10 mouse cellular contexts compared by ENCODE assay signal in genomic region chr2:66799676-66800249, GRCm38 (mm10). TPM values are rescaled to one million over a fixed set of nuclear protein-coding genes. Genes with fewer than 3 reads are reported as not detected.
A peak's percentile ranks its signal among the peaks of the same experiment; 100 is the strongest.
DNase-seq lines count a peak whose midpoint lies in the region; ATAC-seq lines count a peak whose summit lies in the region.
"Had no signal": no experiment of that assay in that cellular context is flagged by ENCODE, and none has a peak within 500 bp of the region (broad histone marks: within the 10 kb centered on the region; RNA-seq: fewer than 3 reads in every experiment).

No protein-coding gene starts in this region.

- H3K4me3 ChIP-seq in hindbrain, embryonic 12.5 days, result no peak overlapping the region
- no peak overlapping the region for H3K4me3 ChIP-seq in hindbrain, embryonic 16.5 days (ENCODE audit: low read length)
- H3K4me3 ChIP-seq in hindbrain, embryonic 13.5 days, result no peak overlapping the region
- no peak overlapping the region for H3K4me3 ChIP-seq in kidney, embryonic 14.5 days (ENCODE audit: low read length)
- H3K4me3 ChIP-seq: heart, embryonic 13.5 days had no signal

- WGBS in hindbrain, embryonic 12.5 days, result 45% methylated on average over 4 of the region's 4 CpGs
- 41% methylated on average over 4 of the region's 4 CpGs for WGBS in hindbrain, embryonic 16.5 days
- 42% methylated on average over 4 of the region's 4 CpGs for WGBS in hindbrain, embryonic 13.5 days
- 50% methylated on average over 4 of the region's 4 CpGs for whole genome bisulfite sequencing in kidney, embryonic 14.5 days

- no peaks in the 10 kb centered on the region for H3K27me3 ChIP-seq in hindbrain, embryonic 12.5 days
- no peaks in the 10 kb centered on the region for H3K27me3 ChIP-seq in hindbrain, embryonic 16.5 days (replicated peaks; ENCODE audit: control insufficient read depth, insufficient read depth, low read length)
- no peaks in the 10 kb centered on the region for H3K27me3 ChIP-seq in hindbrain, embryonic 13.5 days
- 0 out of 2 replicates have a peak, but pooled peaks cover 3% of the 10 kb centered on the region for H3K27me3 ChIP-seq in kidney, embryonic 14.5 days (ENCODE audit: control insufficient read depth, insufficient read depth, low read length)
- H3K27me3 ChIP-seq: heart, embryonic 13.5 days had no signal

- ATAC-seq in hindbrain, embryonic 12.5 days (ENCODE audit: low FRiP score), result peak; percentile 29; the same call in 1 of the 2 replicates
- no peak for ATAC-seq in hindbrain, embryonic 16.5 days
- peak; percentile 54 for ATAC-seq in hindbrain, embryonic 13.5 days (ENCODE audit: low FRiP score)
- ATAC-seq in kidney, embryonic 14.5 days (ENCODE audit: low FRiP score, low TSS enrichment), result no peak

- H3K9me3 ChIP-seq in hindbrain, embryonic 12.5 days (replicated peaks), result no peaks in the 10 kb centered on the region
- H3K9me3 ChIP-seq in hindbrain, embryonic 16.5 days (ENCODE audit: control insufficient read depth, low read length), result no peaks in the 10 kb centered on the region
- H3K9me3 ChIP-seq in hindbrain, embryonic 13.5 days, result no peaks in the 10 kb centered on the region
- H3K9me3 ChIP-seq in kidney, embryonic 14.5 days (ENCODE audit: control insufficient read depth, low read length), result no peaks in the 10 kb centered on the region
- H3K9me3 ChIP-seq: heart, embryonic 13.5 days had no signal

- H3K36me3 ChIP-seq in hindbrain, embryonic 12.5 days, result no peaks in the 10 kb centered on the region
- H3K36me3 ChIP-seq in hindbrain, embryonic 16.5 days (ENCODE audit: control insufficient read depth, insufficient read depth, low read length), result no peaks in the 10 kb centered on the region
- H3K36me3 ChIP-seq in hindbrain, embryonic 13.5 days, result no peaks in the 10 kb centered on the region
- H3K36me3 ChIP-seq in kidney, embryonic 14.5 days (ENCODE audit: control insufficient read depth, insufficient read depth, low read length), result no peaks in the 10 kb centered on the region
- H3K36me3 ChIP-seq: heart, embryonic 13.5 days had no signal

- no peak overlapping the region for H3K4me2 ChIP-seq in hindbrain, embryonic 12.5 days (replicated peaks)
- H3K4me2 ChIP-seq in hindbrain, embryonic 16.5 days (ENCODE audit: low read length), result no peak overlapping the region
- no peak overlapping the region for H3K4me2 ChIP-seq in hindbrain, embryonic 13.5 days
- no peak overlapping the region for H3K4me2 ChIP-seq in kidney, embryonic 14.5 days (replicated peaks; ENCODE audit: low read depth, low read length)
- H3K4me2 ChIP-seq: heart, embryonic 13.5 days had no signal

- H3K27ac ChIP-seq in hindbrain, embryonic 12.5 days, result no peak overlapping the region
- H3K27ac ChIP-seq in hindbrain, embryonic 16.5 days (ENCODE audit: low read depth, low read length), result no peak overlapping the region
- H3K27ac ChIP-seq in hindbrain, embryonic 13.5 days, result no peak overlapping the region
- no peak overlapping the region for H3K27ac ChIP-seq in kidney, embryonic 14.5 days (ENCODE audit: low read depth, low read length)
- H3K27ac ChIP-seq: heart, embryonic 13.5 days had no signal

- H3K4me1 ChIP-seq in hindbrain, embryonic 12.5 days, result no peaks in the 10 kb centered on the region
- no peaks in the 10 kb centered on the region for H3K4me1 ChIP-seq in hindbrain, embryonic 16.5 days (ENCODE audit: control insufficient read depth, insufficient read depth, low read depth, low read length)
- no peaks in the 10 kb centered on the region for H3K4me1 ChIP-seq in hindbrain, embryonic 13.5 days (replicated peaks)
- no peaks in the 10 kb centered on the region for H3K4me1 ChIP-seq in kidney, embryonic 14.5 days (ENCODE audit: control insufficient read depth, insufficient read depth, low read length)

- H3K9ac ChIP-seq in hindbrain, embryonic 12.5 days, result no peak overlapping the region
- H3K9ac ChIP-seq in hindbrain, embryonic 16.5 days (ENCODE audit: low read depth, low read length), result no peak overlapping the region
- H3K9ac ChIP-seq in hindbrain, embryonic 13.5 days, result no peak overlapping the region
- H3K9ac ChIP-seq in kidney, embryonic 14.5 days (ENCODE audit: low read depth, low read length), result no peak overlapping the region
- H3K9ac ChIP-seq: heart, embryonic 13.5 days had no signal

- DNase-seq in 3T3-L1 (ENCODE audit: low read depth, low spot score) (peak; percentile 73), ZHBTc4 (ENCODE audit: low read depth, low spot score) (peak; percentile 20)
- DNase-seq in frontal cortex, postnatal 14 days (ENCODE audit: low spot score in 2 of 2), result no peak
- no peak for DNase-seq in thymus, adult 18-20 months

RNA-seq across cellular contexts. Expression of gene Scn7a, which starts 15.0 kb away (rescaled TPM):
- 0.87 and 1.3 TPM in 2 replicates for polyA plus RNA-seq in hindbrain, embryonic 12.5 days (2016; fragmentation: Nextera tagmentation; extraction: Ambion mirVana)
- polyA plus RNA-seq in hindbrain, embryonic 16.5 days (2015; fragmentation: Nextera tagmentation; extraction: Ambion mirVana), result 0.44 and 0.79 TPM in 2 replicates
- polyA plus RNA-seq in hindbrain, embryonic 13.5 days (2015; fragmentation: Nextera tagmentation; extraction: Ambion mirVana), result 0.92 and 1.2 TPM in 2 replicates
- polyA plus RNA-seq in kidney, embryonic 14.5 days (2014; fragmentation: Nextera tagmentation; extraction: Ambion mirVana), result 1.4 and 2.1 TPM in 2 replicates
- polyA plus RNA-seq: liver, embryonic 16.5 days had no signal

Comparison
In these comparisons a context has a peak if more than half of its experiments do, and no peak if none do; other contexts are left out.
1. ATAC-seq: peak in hindbrain, embryonic 12.5 days (single experiment) and hindbrain, embryonic 13.5 days (single experiment); none in hindbrain, embryonic 16.5 days (single experiment) and kidney, embryonic 14.5 days (single experiment).
2. DNase-seq: peak in 3T3-L1 (single experiment) and ZHBTc4 (single experiment); none in frontal cortex, postnatal 14 days (0 of 2) and thymus, adult 18-20 months (0 of 2).